Mouse (Mus musculus): ENCODE data around the gene Slc16a12. TPM values are rescaled to one million over a fixed set of nuclear protein-coding genes. Genes with fewer than 3 reads are reported as not detected.
"Not testable (repeated sequence)": the region's sequence is repeated elsewhere in the genome, so short reads cannot be mapped to it uniquely, and the experiment has no call there.

The Slc16a12 gene
- polyA plus RNA-seq, 1 experiment = 2.8 TPM

GRCm38 (mm10) chr19:34752391-34753092 lies 5.5 kb upstream of the Slc16a12 start:
- DNase-seq (ENCODE audit: low read depth) = no peak
- no peak for TF ChIP-seq POLR2A (IDR thresholded peaks at IDR 0.05; ENCODE audit: borderline replicate concordance, extremely low read depth, insufficient read depth, insufficient read length, poor library complexity, severe bottlenecking)
- no peak for TF ChIP-seq CTCF (IDR thresholded peaks at IDR 0.05; ENCODE audit: borderline replicate concordance, extremely low read depth, insufficient read depth, insufficient read length)

- DNase-seq (ENCODE audit: low read depth) = peak; percentile 12
- no peak for TF ChIP-seq POLR2A (IDR thresholded peaks at IDR 0.05; ENCODE audit: borderline replicate concordance, extremely low read depth, insufficient read depth, insufficient read length, poor library complexity, severe bottlenecking)
- TF ChIP-seq CTCF (IDR thresholded peaks at IDR 0.05; ENCODE audit: borderline replicate concordance, extremely low read depth, insufficient read depth, insufficient read length) = peak; percentile 21; the same call in 1 of the 2 replicates
Observed at GRCm38 (mm10) chr19:34751150-34751549, 4.1 kb upstream of the Slc16a12 start.

- TF ChIP-seq CTCF (IDR thresholded peaks at IDR 0.05; ENCODE audit: borderline replicate concordance, extremely low read depth, insufficient read depth, insufficient read length) (no peak), POLR2A (IDR thresholded peaks at IDR 0.05; ENCODE audit: borderline replicate concordance, extremely low read depth, insufficient read depth, insufficient read length, poor library complexity, severe bottlenecking) (no peak)
- no peak for DNase-seq (ENCODE audit: low read depth)
Observed at GRCm38 (mm10) chr19:34748992-34749391, 1.9 kb upstream of the Slc16a12 start.

DNA sequence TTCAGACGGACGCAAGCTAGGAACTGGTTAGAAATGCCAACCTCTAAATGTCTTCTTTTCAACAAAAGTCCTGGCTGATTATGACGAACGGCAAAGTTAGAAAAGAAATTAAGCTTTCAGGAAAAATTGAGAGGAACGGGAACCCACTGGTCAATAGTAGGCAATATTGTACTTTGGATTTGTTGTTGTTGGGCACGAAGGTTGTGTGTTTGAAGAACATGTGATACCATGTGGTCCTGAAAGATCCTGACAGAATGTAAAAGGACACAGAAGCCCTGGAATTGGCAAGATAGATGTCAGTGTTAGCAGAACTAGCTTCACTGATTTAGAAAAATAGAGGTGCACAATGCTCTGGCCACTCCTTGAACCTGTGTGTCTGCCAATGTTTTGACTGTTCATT lies 880 bp upstream of the Slc16a12 start:
- DNase-seq (ENCODE audit: low read depth) = not testable (repeated sequence)

DNA sequence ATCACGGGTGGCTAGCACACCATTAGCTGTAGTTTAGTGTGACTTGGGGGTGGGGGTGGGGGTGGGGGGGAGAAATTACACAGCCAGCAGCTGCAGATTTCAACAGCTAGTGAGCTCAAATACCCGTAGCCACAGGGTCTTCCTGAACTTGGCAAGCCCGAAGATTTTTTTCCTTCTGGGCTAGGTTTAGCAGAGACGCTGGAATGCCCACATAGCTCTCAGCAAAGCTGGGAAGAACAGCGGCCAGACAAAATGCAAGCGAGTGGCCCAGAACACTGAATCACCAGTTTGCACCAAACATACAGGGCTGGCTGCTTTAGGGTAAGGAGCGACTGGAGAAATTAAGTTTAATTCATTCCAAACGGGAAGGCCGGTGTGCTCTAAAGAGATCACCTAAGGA lies 888 bp downstream of the Slc16a12 start:
- TF ChIP-seq CTCF (IDR thresholded peaks at IDR 0.05; ENCODE audit: borderline replicate concordance, extremely low read depth, insufficient read depth, insufficient read length) = no peak
- TF ChIP-seq POLR2A (IDR thresholded peaks at IDR 0.05; ENCODE audit: borderline replicate concordance, extremely low read depth, insufficient read depth, insufficient read length, poor library complexity, severe bottlenecking) = no peak
- peak; percentile 25 for DNase-seq (ENCODE audit: low read depth)

GRCm38 (mm10) chr19:34745012-34745411 lies 2.1 kb downstream of the Slc16a12 start:
- no peak for TF ChIP-seq CTCF (IDR thresholded peaks at IDR 0.05; ENCODE audit: borderline replicate concordance, extremely low read depth, insufficient read depth, insufficient read length)
- no peak for TF ChIP-seq POLR2A (IDR thresholded peaks at IDR 0.05; ENCODE audit: borderline replicate concordance, extremely low read depth, insufficient read depth, insufficient read length, poor library complexity, severe bottlenecking)
- DNase-seq (ENCODE audit: low read depth) = no peak

GRCm38 (mm10) chr19:34737916-34738315 lies 9.2 kb downstream of the Slc16a12 start:
- no peak for TF ChIP-seq CTCF (IDR thresholded peaks at IDR 0.05; ENCODE audit: borderline replicate concordance, extremely low read depth, insufficient read depth, insufficient read length)
- TF ChIP-seq POLR2A (IDR thresholded peaks at IDR 0.05; ENCODE audit: borderline replicate concordance, extremely low read depth, insufficient read depth, insufficient read length, poor library complexity, severe bottlenecking) = no peak
- DNase-seq (ENCODE audit: low read depth) = no peak

GRCm38 (mm10) chr19:34735900-34736299 lies 11.2 kb downstream of the Slc16a12 start:
- TF ChIP-seq POLR2A (IDR thresholded peaks at IDR 0.05; ENCODE audit: borderline replicate concordance, extremely low read depth, insufficient read depth, insufficient read length, poor library complexity, severe bottlenecking) = no peak
- DNase-seq (ENCODE audit: low read depth) = no peak

DNA sequence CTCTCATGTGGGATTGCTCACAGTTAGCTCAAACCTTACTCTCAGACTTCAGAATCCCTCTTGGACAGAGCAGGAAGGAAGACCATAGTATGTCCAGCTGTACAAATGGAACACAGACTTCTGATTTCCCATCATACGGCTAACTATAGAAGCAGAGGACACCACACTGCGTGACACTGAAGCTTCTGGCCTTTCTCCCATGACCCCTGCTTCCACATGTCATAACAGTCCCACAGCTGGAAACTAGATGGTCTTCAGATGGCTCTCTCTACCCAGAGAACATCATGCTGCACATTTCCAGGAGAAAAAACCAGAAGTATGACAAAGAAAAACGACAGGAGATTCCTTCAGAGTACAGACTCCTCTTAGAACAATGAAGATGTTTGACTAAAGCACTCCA lies 14.1 kb downstream of the Slc16a12 start:
- DNase-seq (ENCODE audit: low read depth) = peak; percentile 21
- no peak for TF ChIP-seq POLR2A (IDR thresholded peaks at IDR 0.05; ENCODE audit: borderline replicate concordance, extremely low read depth, insufficient read depth, insufficient read length, poor library complexity, severe bottlenecking)
- TF ChIP-seq CTCF (IDR thresholded peaks at IDR 0.05; ENCODE audit: borderline replicate concordance, extremely low read depth, insufficient read depth, insufficient read length) = no peak

GRCm38 (mm10) chr19:34731356-34731755 lies 15.7 kb downstream of the Slc16a12 start:
- no peak for DNase-seq (ENCODE audit: low read depth)
- no peak for TF ChIP-seq POLR2A (IDR thresholded peaks at IDR 0.05; ENCODE audit: borderline replicate concordance, extremely low read depth, insufficient read depth, insufficient read length, poor library complexity, severe bottlenecking)
- no peak for TF ChIP-seq CTCF (IDR thresholded peaks at IDR 0.05; ENCODE audit: borderline replicate concordance, extremely low read depth, insufficient read depth, insufficient read length)

GRCm38 (mm10) chr19:34730584-34730983 lies 16.5 kb downstream of the Slc16a12 start:
- DNase-seq (ENCODE audit: low read depth) = no peak
- TF ChIP-seq CTCF (IDR thresholded peaks at IDR 0.05; ENCODE audit: borderline replicate concordance, extremely low read depth, insufficient read depth, insufficient read length) (no peak), POLR2A (IDR thresholded peaks at IDR 0.05; ENCODE audit: borderline replicate concordance, extremely low read depth, insufficient read depth, insufficient read length, poor library complexity, severe bottlenecking) (no peak)

DNA sequence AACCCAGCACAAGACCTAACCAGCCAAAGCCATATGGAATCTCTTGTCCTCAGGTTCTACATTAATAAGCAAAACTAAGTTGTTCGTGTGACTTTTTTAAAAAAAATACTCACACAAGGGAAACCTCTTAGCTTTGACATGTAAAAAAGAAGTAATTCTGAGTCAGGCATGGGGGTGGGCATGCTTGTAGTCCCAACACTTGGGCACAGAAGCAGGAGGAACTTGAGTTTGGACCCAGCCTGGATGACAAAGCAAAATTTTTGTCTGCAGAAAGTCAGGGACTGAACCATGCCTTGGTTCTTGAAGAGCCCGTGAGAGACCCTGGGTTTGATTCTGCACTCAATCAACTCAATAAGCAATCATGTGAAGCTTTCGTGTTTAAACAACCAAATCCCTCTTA lies 17.6 kb downstream of the Slc16a12 start:
- DNase-seq (ENCODE audit: low read depth) = no peak
- TF ChIP-seq POLR2A (IDR thresholded peaks at IDR 0.05; ENCODE audit: borderline replicate concordance, extremely low read depth, insufficient read depth, insufficient read length, poor library complexity, severe bottlenecking) = no peak
- no peak for TF ChIP-seq CTCF (IDR thresholded peaks at IDR 0.05; ENCODE audit: borderline replicate concordance, extremely low read depth, insufficient read depth, insufficient read length)

All from brain, embryonic 14.5 days (tissue).